Mouse (Mus musculus): Measurements from ENCODE around the gene Arhgap18.

- TF ChIP-seq MYOD1 (IDR thresholded peaks at IDR 0.05; ENCODE audit: control insufficient read depth in 1 of 3, insufficient read length in 2 of 3, low read depth in 2 of 3) (no peak), POLR2A (IDR thresholded peaks at IDR 0.05; ENCODE audit: insufficient read length, low read depth) (no peak), USF1 (IDR thresholded peaks at IDR 0.05; ENCODE audit: low read depth) (no peak), POLR2AphosphoS2 (IDR thresholded peaks at IDR 0.05; ENCODE audit: insufficient read length, low read depth) (no peak), MAX (IDR thresholded peaks at IDR 0.05; ENCODE audit: low read depth) (no peak)
Measured at GRCm38 (mm10) chr10:26893091-26893490, 139.9 kb downstream of the Arhgap18 start.
